In the genomic region with DNA sequence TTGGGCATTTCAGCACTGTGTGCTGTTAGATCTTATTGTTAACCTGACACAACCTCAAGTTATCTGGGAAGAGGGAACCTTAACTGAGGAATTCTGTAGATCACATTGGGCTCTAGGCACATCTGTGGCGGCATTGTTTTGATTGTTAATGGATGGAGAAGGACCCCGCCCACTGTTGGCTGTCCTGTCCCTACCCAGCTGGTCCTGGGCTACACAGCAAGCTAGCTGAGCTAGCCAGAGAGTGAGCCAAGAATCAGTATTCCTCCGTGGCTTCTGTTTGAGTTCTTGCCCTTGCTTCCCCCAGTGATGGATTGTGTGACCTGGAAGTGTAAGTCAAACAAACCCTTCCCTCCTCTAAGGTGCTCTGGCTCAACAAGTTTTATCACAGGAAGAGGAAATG, we compare ENCODE assay signal across 21 mouse cellular contexts.
DNase-seq lines count a peak whose midpoint lies in the region; ATAC-seq lines count a peak whose summit lies in the region.
"Had no signal": no experiment of that assay in that cellular context is flagged by ENCODE, and none has a peak within 500 bp of the region (broad histone marks: within the 10 kb centered on the region; RNA-seq: fewer than 3 reads in every experiment).

No protein-coding gene starts in this region.

- H3K4me2 ChIP-seq in heart, embryonic 12.5 days, result peak overlapping the region; percentile 41; the same call in 1 of the 2 replicates
- H3K4me2 ChIP-seq in intestine, embryonic 14.5 days (ENCODE audit: low read length), result 0 out of 2 replicates have a peak overlapping the region, but pooled peaks have one; percentile 3
- no peak overlapping the region for H3K4me2 ChIP-seq in intestine, embryonic 15.5 days (replicated peaks)
- H3K4me2 ChIP-seq: embryonic facial prominence, embryonic 13.5 days; forebrain, embryonic 12.5 days; liver, embryonic 13.5 days; midbrain, embryonic 15.5 days; neural tube, embryonic 12.5 days had no signal

- no peaks in the 10 kb centered on the region for H3K27me3 ChIP-seq in heart, embryonic 12.5 days (replicated peaks)
- no peaks in the 10 kb centered on the region for H3K27me3 ChIP-seq in intestine, embryonic 14.5 days (replicated peaks; ENCODE audit: control insufficient read depth, insufficient read depth, low read length)
- no peaks in the 10 kb centered on the region for H3K27me3 ChIP-seq in intestine, embryonic 15.5 days (replicated peaks)
- H3K27me3 ChIP-seq: embryonic facial prominence, embryonic 13.5 days; forebrain, embryonic 12.5 days; liver, embryonic 13.5 days; midbrain, embryonic 15.5 days; neural tube, embryonic 12.5 days had no signal

- no peaks in the 10 kb centered on the region for H3K36me3 ChIP-seq in heart, embryonic 12.5 days
- H3K36me3 ChIP-seq in intestine, embryonic 14.5 days (ENCODE audit: control insufficient read depth, insufficient read depth, low read length), result no peaks in the 10 kb centered on the region
- no peaks in the 10 kb centered on the region for H3K36me3 ChIP-seq in intestine, embryonic 15.5 days
- H3K36me3 ChIP-seq: embryonic facial prominence, embryonic 13.5 days; forebrain, embryonic 12.5 days; hindbrain, embryonic 10.5 days; liver, embryonic 13.5 days; midbrain, embryonic 15.5 days; neural tube, embryonic 12.5 days had no signal

- H3K9me3 ChIP-seq in heart, embryonic 12.5 days (replicated peaks), result no peaks in the 10 kb centered on the region
- no peaks in the 10 kb centered on the region for H3K9me3 ChIP-seq in intestine, embryonic 14.5 days (ENCODE audit: control insufficient read depth, low read length)
- H3K9me3 ChIP-seq in intestine, embryonic 15.5 days, result no peaks in the 10 kb centered on the region
- H3K9me3 ChIP-seq: embryonic facial prominence, embryonic 13.5 days; forebrain, embryonic 12.5 days; hindbrain, embryonic 10.5 days; liver, embryonic 13.5 days; midbrain, embryonic 15.5 days; neural tube, embryonic 12.5 days had no signal

- peak; percentile 36; the same call in 1 of the 2 replicates for ATAC-seq in heart, embryonic 12.5 days (ENCODE audit: insufficient number of reproducible peaks, low FRiP score)
- ATAC-seq in intestine, embryonic 14.5 days (replicated peaks; ENCODE audit: low FRiP score, low TSS enrichment, low read depth), result peak; percentile 33; the same call in 1 of the 2 replicates
- ATAC-seq in intestine, embryonic 15.5 days, result no peak
- ATAC-seq: midbrain, embryonic 15.5 days had no signal

- H3K4me3 ChIP-seq in heart, embryonic 12.5 days, result no peak overlapping the region
- H3K4me3 ChIP-seq in intestine, embryonic 14.5 days (ENCODE audit: low read depth, low read length), result no peak overlapping the region
- H3K4me3 ChIP-seq in intestine, embryonic 15.5 days (replicated peaks), result no peak overlapping the region
- H3K4me3 ChIP-seq: embryonic facial prominence, embryonic 13.5 days; erythroblast, embryonic 14.5 days; forebrain, embryonic 12.5 days; hindbrain, embryonic 10.5 days; liver, embryonic 13.5 days; midbrain, embryonic 15.5 days; neural tube, embryonic 12.5 days had no signal

- DNase-seq in cerebellum, postnatal 10 days, result peak; percentile 39 to 59
- DNase-seq in cerebellum, postnatal 4 days (ENCODE audit: low spot score in 2 of 2), result no peak
- DNase-seq in heart, adult 8-10 months (ENCODE audit: low spot score), result no peak
- no peak for DNase-seq in intestine, embryonic 14.5 days (ENCODE audit: low spot score)
- DNase-seq in lung, postnatal 10 days, result peak; percentile 4
- no peak for DNase-seq in lung, postnatal 36 days
- DNase-seq: adrenal gland, postnatal 10 days; kidney, adult 18-20 months; liver, embryonic 13.5 days; lung, adult 2 months; right cerebral cortex, postnatal 14 days; spleen, adult 18-20 months had no signal

- H3K4me1 ChIP-seq in heart, embryonic 12.5 days (replicated peaks), result peaks cover 65% of the 10 kb centered on the region
- peaks cover 15% of the 10 kb centered on the region; the same call in 1 of the 2 replicates for H3K4me1 ChIP-seq in intestine, embryonic 14.5 days (replicated peaks; ENCODE audit: control insufficient read depth, insufficient read depth, low read length)
- peaks cover 11% of the 10 kb centered on the region; the same call in 1 of the 2 replicates for H3K4me1 ChIP-seq in intestine, embryonic 15.5 days (replicated peaks)
- H3K4me1 ChIP-seq: liver, embryonic 13.5 days; neural tube, embryonic 12.5 days had no signal

- no peak overlapping the region for H3K9ac ChIP-seq in heart, embryonic 12.5 days
- no peak overlapping the region for H3K9ac ChIP-seq in intestine, embryonic 14.5 days (ENCODE audit: low read length)
- no peak overlapping the region for H3K9ac ChIP-seq in intestine, embryonic 15.5 days
- H3K9ac ChIP-seq: embryonic facial prominence, embryonic 13.5 days; forebrain, embryonic 12.5 days; liver, embryonic 13.5 days; midbrain, embryonic 15.5 days; neural tube, embryonic 12.5 days had no signal

- WGBS in heart, embryonic 12.5 days, result 19% methylated on average over 3 of the region's 3 CpGs
- WGBS in intestine, embryonic 14.5 days, result 26% methylated on average over 3 of the region's 3 CpGs
- 38% methylated on average over 3 of the region's 3 CpGs for WGBS in intestine, embryonic 15.5 days

- H3K27ac ChIP-seq in heart, embryonic 12.5 days (ENCODE audit: poor library complexity, severe bottlenecking), result peak overlapping the region; percentile 82
- no peak overlapping the region for H3K27ac ChIP-seq in intestine, embryonic 14.5 days (ENCODE audit: low read depth)
- H3K27ac ChIP-seq in intestine, embryonic 15.5 days, result no peak overlapping the region
- H3K27ac ChIP-seq: embryonic facial prominence, embryonic 13.5 days; forebrain, embryonic 12.5 days; hindbrain, embryonic 10.5 days; liver, embryonic 13.5 days; macrophage; midbrain, embryonic 15.5 days; neural tube, embryonic 12.5 days had no signal

Comparison
In these comparisons a context has a peak if more than half of its experiments do, and no peak if none do; other contexts are left out.
1. DNase-seq: peak in cerebellum, postnatal 10 days (2 of 2) and lung, postnatal 10 days (single experiment); none in cerebellum, postnatal 4 days (0 of 2), heart, adult 8-10 months (single experiment), intestine, embryonic 14.5 days (single experiment) and lung, postnatal 36 days (single experiment).